Comparison of ENCODE assay signal across 8 mouse cellular contexts in the genomic region with DNA sequence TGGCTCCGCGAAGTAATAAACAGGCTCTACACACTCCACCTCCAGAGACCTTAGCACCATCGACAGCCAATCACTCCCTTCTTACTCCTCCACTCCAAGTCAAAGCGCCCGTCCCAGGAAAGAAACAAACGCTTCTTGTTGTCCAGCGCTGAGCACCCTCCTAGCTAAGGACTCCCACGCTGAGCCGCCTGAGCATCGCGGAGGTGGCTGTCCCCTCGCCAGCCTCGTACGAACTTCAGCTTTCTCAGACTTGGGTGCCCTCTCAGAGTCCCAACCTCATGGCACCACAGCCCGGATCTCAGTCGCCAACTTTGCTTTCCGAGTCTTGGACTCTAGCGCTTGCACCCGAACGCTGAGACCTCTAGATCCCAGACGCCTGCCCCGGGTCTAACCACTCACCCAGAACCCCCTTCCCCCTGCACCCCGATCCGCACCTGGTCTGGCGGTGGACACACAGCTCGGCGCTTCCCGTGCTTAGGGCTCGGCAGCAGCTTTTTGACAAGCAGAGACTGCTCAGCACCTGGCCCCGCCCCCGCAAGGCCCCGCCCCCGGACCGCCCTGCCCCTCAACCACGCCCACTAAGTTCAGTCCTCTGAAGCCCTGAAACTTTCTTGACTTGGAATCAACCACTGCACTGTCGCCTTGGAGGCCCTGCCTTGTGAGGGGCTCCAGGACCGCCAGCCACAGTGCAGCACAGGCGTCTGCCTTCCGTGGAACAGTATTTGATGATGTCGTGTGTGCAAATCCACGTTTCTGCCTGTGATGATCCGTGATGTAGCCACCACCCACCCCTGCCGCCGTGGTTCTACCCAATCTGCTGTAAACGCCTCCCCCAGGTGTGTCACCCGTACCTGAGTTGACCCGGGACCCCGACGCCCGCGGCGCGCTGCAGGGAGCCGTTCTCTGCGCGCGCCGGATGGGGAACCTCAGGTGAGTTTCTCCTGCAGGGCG. TPM values are rescaled to one million over a fixed set of nuclear protein-coding genes. Genes with fewer than 3 reads are reported as not detected.
DNase-seq lines count a peak whose midpoint lies in the region; ATAC-seq lines count a peak whose summit lies in the region.

No protein-coding gene starts in this region.

- peaks cover 41% of the 10 kb centered on the region for H3K4me1 ChIP-seq in heart, embryonic 10.5 days
- peaks cover 47% of the 10 kb centered on the region for H3K4me1 ChIP-seq in kidney, embryonic 15.5 days

- intact Hi-C loops in left cerebral cortex, postnatal 36 days (cut with DNase I) = no loop called here

- peaks cover 79% of the 10 kb centered on the region for H3K27me3 ChIP-seq in heart, embryonic 10.5 days (ENCODE audit: insufficient read depth, poor library complexity, severe bottlenecking)
- H3K27me3 ChIP-seq in kidney, embryonic 15.5 days = peaks cover 35% of the 10 kb centered on the region

- ATAC-seq in kidney, embryonic 15.5 days (replicated peaks; ENCODE audit: low FRiP score) = peak; percentile 86

- peak overlapping the region; percentile 55 for H3K9ac ChIP-seq in kidney, embryonic 15.5 days

- H3K4me2 ChIP-seq in kidney, embryonic 15.5 days = peak overlapping the region; percentile 96

- no peak overlapping the region for H3K27ac ChIP-seq in heart, embryonic 10.5 days
- H3K27ac ChIP-seq in kidney, embryonic 15.5 days = peak overlapping the region; percentile 60

- H3K4me3 ChIP-seq in heart, embryonic 10.5 days = peak overlapping the region; percentile 65
- peak overlapping the region; percentile 58 for H3K4me3 ChIP-seq in kidney, embryonic 15.5 days (replicated peaks)

- 1% methylated on average over 59 of the region's 59 CpGs for WGBS in heart, embryonic 10.5 days
- 1% methylated on average over 59 of the region's 59 CpGs for WGBS in kidney, embryonic 15.5 days

- no peaks in the 10 kb centered on the region for H3K36me3 ChIP-seq in heart, embryonic 10.5 days
- no peaks in the 10 kb centered on the region for H3K36me3 ChIP-seq in kidney, embryonic 15.5 days

- peak; percentile 6 to 17 for DNase-seq in left cerebral cortex, postnatal 36 days (ENCODE audit: low spot score in 2 of 2)
- no peak for DNase-seq in left cerebral cortex, adult 18-20 months (ENCODE audit: low spot score in 2 of 2)
- peak; percentile 31 for DNase-seq in embryo, embryonic 11.5 days (ENCODE audit: low read depth, low spot score)
- peak; percentile 82 for DNase-seq in heart, embryonic 10.5 days (ENCODE audit: low spot score)
- peak; percentile 64 to 65 for DNase-seq in lung, postnatal 4 days
- peak; percentile 67 for DNase-seq in retina, postnatal 1 day
- DNase-seq in right cerebral cortex, adult 18-20 months = no peak

- no peaks in the 10 kb centered on the region for H3K9me3 ChIP-seq in heart, embryonic 10.5 days
- H3K9me3 ChIP-seq in kidney, embryonic 15.5 days (replicated peaks) = no peaks in the 10 kb centered on the region

RNA-seq across cellular contexts. Expression of gene Vdr, which starts 2.4 kb away (rescaled TPM):
- total RNA-seq in left cerebral cortex, postnatal 36 days (2021) = under 1 TPM; 0.35 to 0.61 TPM
- total RNA-seq in left cerebral cortex, adult 18-20 months (2021) = 1 to 10 TPM in 1 of 2 experiments, under 1 TPM in 1; 0.75 to 2.3 TPM
- polyA plus RNA-seq in heart, embryonic 10.5 days (2016; fragmentation: Nextera tagmentation; extraction: Ambion mirVana) = 0.75 and 0.77 TPM in 2 replicates
- polyA plus RNA-seq in kidney, embryonic 15.5 days (2015; fragmentation: Nextera tagmentation; extraction: Ambion mirVana) = 6.5 and 7.2 TPM in 2 replicates

RNA-seq across cellular contexts. Expression of gene Tmem106c, which starts 55.9 kb away (rescaled TPM):
- total RNA-seq in left cerebral cortex, postnatal 36 days (2021) = 10 to 100 TPM; 23.4 to 25.5 TPM
- total RNA-seq in left cerebral cortex, adult 18-20 months (2021) = 10 to 100 TPM; 33.2 to 34.9 TPM
- polyA plus RNA-seq in heart, embryonic 10.5 days (2016; fragmentation: Nextera tagmentation; extraction: Ambion mirVana) = 32.0 and 33.5 TPM in 2 replicates
- polyA plus RNA-seq in kidney, embryonic 15.5 days (2015; fragmentation: Nextera tagmentation; extraction: Ambion mirVana) = 46.5 and 51.7 TPM in 2 replicates

Comparison
In these comparisons a context has a peak if more than half of its experiments do, and no peak if none do; other contexts are left out.
1. DNase-seq: peak in left cerebral cortex, postnatal 36 days (2 of 2), embryo, embryonic 11.5 days (single experiment), heart, embryonic 10.5 days (single experiment), lung, postnatal 4 days (2 of 2) and retina, postnatal 1 day (single experiment); none in left cerebral cortex, adult 18-20 months (0 of 2) and right cerebral cortex, adult 18-20 months (single experiment).